Mouse (Mus musculus) spleen, adult 12 weeks (tissue): ENCODE data around the gene Nsun3.

ENCODE experiments used
- DNase-seq: peaks from one replicate; pipeline ENCODE4 v3.0.0; 2022; ENCODE audit warnings: low spot score

The Nsun3 gene

GRCm38 (mm10) chr16:62786621-62787331, at the start of gene Nsun3:
Gene Nsun3, minus strand, starts transcription at chr16:62786818.
- peak; percentile 87 for DNase-seq

DNA sequence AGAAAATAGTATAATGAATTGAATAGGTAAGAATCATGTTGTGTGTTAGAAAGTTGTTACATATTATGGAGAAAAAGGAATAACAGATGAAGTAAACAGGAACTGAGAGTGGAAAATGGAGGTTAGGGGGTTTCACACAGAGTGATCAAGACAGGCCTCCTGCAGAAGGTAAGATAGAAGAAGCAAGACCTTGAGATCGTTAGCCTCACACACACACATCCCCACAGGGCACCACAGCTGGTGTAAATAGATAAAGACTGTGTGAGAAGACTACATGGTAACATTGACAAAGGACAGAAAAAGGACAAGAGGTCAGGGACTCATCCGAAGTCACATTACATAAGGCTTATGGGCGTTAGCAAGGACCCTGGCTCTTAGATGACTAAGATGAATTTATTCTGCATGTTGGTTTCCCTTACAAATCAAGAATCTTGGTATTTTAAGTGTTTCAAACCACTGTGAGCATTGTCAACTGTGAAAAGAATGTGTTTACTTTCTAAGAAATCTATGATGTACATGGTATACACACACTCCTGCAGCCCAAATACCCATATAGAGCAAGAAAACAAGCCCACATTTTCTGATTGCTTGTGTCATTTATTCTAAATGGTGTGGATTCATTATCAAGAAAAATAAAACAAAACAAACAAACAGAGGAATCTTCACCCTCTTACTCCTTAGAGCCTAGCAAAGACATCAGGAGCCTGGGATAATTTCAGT, 47.6 kb upstream of the Nsun3 start:
- no peak for DNase-seq

DNA sequence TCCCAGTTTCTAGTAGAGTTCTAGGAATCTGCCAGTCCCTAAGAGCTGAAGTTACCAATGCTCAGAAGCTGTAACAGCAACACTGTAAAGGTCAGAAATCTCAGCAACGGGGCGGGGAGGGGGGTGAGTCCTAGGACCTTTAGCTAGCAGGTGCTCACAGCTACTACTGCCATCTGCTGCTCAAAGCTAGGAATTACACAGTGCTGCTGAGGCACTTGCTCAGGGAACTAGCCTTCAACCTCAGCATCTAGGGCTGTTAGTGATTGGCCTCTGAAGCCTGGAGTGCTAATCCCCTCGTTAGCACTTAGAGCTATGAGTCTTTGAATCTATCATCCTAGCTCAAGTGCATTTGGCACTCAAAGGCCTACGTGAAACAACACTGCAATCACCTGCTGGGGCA, 45.9 kb upstream of the Nsun3 start:
- DNase-seq = peak; percentile 11

DNA sequence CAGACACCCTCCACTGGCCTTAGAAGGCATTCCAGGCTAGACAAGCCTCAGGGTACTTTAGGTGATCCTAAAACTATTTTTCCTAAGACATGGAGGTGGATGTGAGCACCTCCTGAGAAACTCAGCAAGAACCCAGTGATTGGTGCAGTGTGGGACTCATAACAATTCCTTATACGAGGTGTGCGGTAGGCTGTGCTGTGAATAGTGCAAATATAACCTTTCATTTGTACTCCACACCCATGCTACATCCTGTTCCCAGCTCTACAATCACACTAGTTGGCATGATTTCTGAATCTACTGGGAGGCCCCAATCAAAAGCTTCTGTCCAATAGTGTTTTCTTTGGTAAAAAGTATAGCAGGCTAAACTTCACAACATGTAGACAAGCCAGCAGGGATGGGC, 45.4 kb upstream of the Nsun3 start:
- DNase-seq = no peak

GRCm38 (mm10) chr16:62826156-62827001, 39.8 kb upstream of the Nsun3 start:
- no peak for DNase-seq

GRCm38 (mm10) chr16:62822472-62822871, 35.9 kb upstream of the Nsun3 start:
- no peak for DNase-seq

- DNase-seq = no peak
Measured at GRCm38 (mm10) chr16:62814491-62814890, 27.9 kb upstream of the Nsun3 start, which contains the start of gene Stx19. Gene Stx19, plus strand, starts transcription at chr16:62814676.

DNA sequence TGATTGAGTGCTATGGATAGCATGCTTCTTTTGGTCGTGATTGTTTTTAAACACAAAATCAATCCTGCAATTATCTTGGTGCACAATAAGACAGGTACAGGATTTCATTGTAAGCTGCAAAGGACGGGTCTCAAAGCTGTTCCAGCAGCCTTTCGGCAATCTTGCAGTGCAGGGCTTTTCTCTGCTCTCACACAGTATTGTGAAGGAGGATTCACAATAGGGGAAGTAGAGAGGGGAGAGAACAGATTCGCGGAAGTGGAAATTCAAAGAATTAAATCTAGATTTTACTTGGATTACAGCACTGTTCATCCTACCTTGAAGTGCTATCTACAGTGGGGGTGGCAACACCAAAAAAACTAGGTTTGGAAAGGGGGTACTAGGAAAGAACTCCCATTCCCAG, 27.2 kb upstream of the Nsun3 start:
- DNase-seq = no peak

- no peak for DNase-seq
Measured at GRCm38 (mm10) chr16:62810855-62811254, 24.2 kb upstream of the Nsun3 start.

DNA sequence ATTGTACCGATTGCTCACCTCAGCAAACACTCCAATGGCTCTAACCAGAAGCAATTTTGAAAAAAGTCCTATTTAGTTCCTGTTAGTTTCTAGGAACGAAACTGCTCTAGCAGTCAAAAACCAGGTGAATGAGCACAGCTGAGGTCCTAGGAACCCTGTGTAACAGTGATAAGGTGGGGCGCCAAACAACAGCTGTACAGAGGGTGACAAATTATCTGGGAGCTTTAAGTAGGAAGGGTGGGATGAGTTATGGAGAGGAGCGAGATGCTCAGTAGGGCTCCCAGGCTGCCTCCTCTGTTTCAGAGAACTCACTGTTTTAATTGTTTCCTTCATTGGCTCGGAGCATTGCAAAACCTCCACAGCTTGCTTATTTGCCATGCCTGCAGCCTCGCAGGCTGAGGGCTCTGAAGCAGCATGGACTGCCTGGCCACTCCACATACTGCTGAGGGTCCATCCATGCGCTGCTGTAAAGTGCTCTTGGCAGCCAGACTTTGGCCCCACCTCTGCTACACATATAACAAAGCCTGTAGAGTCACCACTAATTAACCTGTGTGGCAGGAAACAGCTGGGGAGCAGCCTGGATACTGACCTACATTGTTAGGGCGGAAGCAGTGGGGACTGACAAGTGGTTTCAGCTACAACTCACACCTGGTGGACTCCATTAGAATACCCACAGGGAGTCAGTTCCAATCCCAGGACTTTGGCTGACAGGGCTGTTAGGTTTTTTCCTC, 20.8 kb upstream of the Nsun3 start:
- DNase-seq = no peak

DNA sequence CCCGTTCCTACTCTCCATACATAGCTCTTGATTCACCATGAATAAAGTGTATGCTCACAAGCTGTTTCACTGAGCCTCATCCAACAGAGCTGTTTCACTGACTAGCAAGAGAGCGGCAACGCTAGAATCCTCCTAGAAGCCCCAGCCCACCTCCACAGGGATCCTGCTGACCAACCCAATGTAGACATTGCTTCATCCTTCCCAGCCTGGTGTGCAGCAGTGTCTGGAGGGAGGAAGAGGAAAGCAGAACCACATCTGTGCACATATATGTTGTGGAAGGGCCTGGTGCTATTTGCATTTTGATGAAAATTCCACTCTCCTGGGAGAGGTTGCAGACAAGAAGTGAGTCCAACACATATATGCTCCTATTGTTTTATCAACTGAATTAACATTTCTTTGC, 18.0 kb upstream of the Nsun3 start:
- DNase-seq = no peak

DNA sequence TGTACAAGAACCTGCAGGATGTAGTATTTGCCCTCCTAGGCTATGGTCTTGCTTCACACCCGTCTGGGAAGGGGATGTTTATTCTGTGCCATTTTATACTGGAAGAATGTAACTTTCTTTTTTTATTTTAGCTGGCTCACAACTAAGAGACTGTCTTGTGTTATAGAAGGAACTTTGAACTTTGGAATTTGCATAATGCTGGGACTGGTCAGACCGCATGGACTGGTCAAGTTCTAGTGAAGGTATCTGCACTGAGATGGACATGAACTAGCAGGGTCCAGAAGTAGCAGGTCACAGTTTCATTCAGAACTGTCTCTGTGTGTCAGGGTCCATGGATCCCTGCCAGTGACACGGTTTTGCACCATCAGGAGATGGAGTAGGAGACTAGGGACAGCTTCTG, 13.2 kb upstream of the Nsun3 start:
- no peak for DNase-seq

- DNase-seq = no peak
Measured at GRCm38 (mm10) chr16:62799426-62799825, 12.8 kb upstream of the Nsun3 start.

DNA sequence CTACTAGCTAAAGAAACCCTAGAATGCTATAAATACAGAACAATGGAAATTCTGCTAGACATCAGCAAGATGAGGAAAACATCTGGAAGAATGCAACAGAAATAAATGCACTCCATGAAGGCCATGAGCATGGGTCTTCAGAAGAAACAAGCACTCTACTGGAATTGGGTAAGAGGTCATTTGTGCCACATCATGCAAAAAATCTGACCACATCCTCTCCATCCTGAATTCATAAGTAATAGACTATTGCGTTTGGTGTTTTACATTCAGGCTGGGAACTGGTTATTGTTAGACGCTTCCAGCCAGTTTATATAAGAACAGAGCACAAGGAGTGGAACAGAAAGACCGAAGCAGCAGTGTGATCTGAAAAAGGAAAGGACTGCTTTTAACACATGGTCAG, 12.2 kb upstream of the Nsun3 start:
- no peak for DNase-seq

DNA sequence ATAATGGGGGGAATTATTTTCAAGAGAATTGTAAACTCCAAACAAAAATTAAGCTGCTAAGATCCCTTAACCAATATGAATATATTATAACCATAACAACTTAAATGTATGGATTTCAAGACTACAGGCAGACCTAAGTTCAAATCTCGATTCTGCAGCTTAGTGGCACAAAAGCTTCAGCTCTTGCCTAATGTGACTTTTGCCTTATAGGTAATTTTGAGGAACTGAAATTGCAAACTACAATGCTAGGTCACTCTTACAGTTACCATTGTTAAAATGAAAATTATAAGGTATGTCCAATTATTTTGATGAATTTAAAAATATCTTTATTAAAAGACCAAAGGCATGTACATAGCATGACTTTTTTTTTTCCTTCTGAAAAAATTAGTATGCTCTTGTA, 10.0 kb upstream of the Nsun3 start:
- DNase-seq = no peak

GRCm38 (mm10) chr16:62782229-62782628, 4.4 kb downstream of the Nsun3 start:
- no peak for DNase-seq

- DNase-seq = no peak
Measured at GRCm38 (mm10) chr16:62778282-62778681, 8.3 kb downstream of the Nsun3 start.

DNA sequence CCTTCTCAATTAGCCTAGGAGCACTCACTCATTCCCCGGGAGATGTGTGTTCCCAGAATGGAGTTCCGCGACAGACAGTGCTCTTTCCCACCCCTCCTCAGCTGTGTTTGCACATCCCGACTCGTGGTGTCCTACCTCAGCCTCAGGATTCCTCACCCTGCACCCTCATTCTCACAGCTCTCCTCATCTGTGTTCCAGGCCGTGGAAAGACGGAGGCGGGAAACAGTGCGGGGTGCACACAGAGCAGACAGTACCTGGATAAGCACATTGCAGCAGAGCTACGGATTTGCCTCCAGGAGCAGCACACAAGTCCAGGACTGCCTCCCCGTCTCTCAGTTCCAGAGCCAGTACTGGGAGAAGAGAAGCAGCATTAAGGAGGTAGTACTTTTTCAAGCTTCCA, 10.6 kb downstream of the Nsun3 start:
- no peak for DNase-seq

- no peak for DNase-seq
Measured at GRCm38 (mm10) chr16:62773462-62773861, 13.2 kb downstream of the Nsun3 start.

- DNase-seq = peak; percentile 2
Measured at GRCm38 (mm10) chr16:62758340-62758739, 28.3 kb downstream of the Nsun3 start.

DNA sequence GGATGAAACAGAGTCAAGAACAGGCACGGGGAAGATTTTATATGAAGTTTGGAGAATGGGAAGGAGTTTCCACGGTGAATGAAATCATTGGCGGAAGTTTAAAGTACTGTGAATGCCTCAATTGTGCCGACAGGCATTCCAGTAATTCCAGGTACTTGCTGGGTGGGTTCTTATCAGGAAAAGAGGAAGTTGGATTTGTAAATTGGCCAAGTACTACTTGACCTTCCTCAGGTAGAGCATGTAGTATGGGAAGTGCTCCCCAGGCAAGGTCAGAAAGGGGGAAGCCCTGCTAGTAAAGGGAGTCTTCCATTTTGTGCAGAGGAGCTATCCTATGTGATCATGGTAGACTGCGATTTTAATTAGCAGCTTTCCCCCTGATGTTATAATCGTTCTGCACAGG, 31.3 kb downstream of the Nsun3 start:
- DNase-seq = no peak

- DNase-seq = no peak
Measured at GRCm38 (mm10) chr16:62753597-62753996, 33.0 kb downstream of the Nsun3 start.
